Mouse (Mus musculus) myocyte (in vitro differentiated cells): Measurements from ENCODE around the gene Fyn. TPM values are rescaled to one million over a fixed set of nuclear protein-coding genes. Genes with fewer than 3 reads are reported as not detected.

ENCODE experiments used
- H3K27me3 ChIP-seq: one replicate; pipeline ENCODE4 v1.6.1; 2011; ENCODE audit not compliant: control insufficient read depth, insufficient read depth, insufficient read length
- H3K36me3 ChIP-seq: one replicate; pipeline ENCODE4 v1.6.1; 2011; ENCODE audit not compliant: control insufficient read depth, insufficient read depth
- H3K4me2 ChIP-seq: one replicate; pipeline ENCODE4 v1.6.1; 2011; ENCODE audit warnings: low read depth, control low read depth
- H3K4me3 ChIP-seq: one replicate; pipeline ENCODE4 v1.5.1; 2011; ENCODE audit warnings: mild to moderate bottlenecking, control low read depth, moderate library complexity
- H3K79me2 ChIP-seq: one replicate; pipeline ENCODE4 v1.6.1; 2011; ENCODE audit not compliant: control insufficient read depth, insufficient read depth
- H3ac ChIP-seq: one replicate; pipeline ENCODE4 v1.6.1; 2011; ENCODE audit not compliant: control insufficient read depth, insufficient read length
- CEBPB ChIP-seq: IDR thresholded peaks from 2 replicates; pipeline ENCODE4 v1.6.1; 2011; ENCODE audit warnings: mild to moderate bottlenecking, moderate library complexity; ENCODE audit not compliant: poor library complexity, insufficient read depth, severe bottlenecking
- E2F4 ChIP-seq: IDR thresholded peaks from one replicate; pipeline ENCODE4 v1.6.1; 2011; ENCODE audit warnings: mild to moderate bottlenecking, control low read depth, moderate library complexity; ENCODE audit not compliant: insufficient read depth
- MAX ChIP-seq: IDR thresholded peaks from one replicate; pipeline ENCODE4 v1.6.1; 2011; ENCODE audit warnings: low read depth, mild to moderate bottlenecking, control low read depth
- MYOD1 ChIP-seq, 3 experiments: IDR thresholded peaks; one replicate each; pipeline ENCODE4 v1.6.1; 2011; ENCODE audit warnings: control low read depth in 2 of 3, low read depth in 2 of 3, mild to moderate bottlenecking in 2 of 3, moderate library complexity in 1 of 3; ENCODE audit not compliant: insufficient read length in 2 of 3, control insufficient read depth in 1 of 3
- MYOG ChIP-seq, 3 experiments: IDR thresholded peaks; one replicate each; pipeline ENCODE4 v1.6.1; 2011; ENCODE audit warnings: control low read depth in 2 of 3, low read depth in 2 of 3, mild to moderate bottlenecking in 2 of 3; ENCODE audit not compliant: insufficient read length in 2 of 3, control insufficient read depth in 1 of 3, insufficient read depth in 1 of 3
- POLR2A ChIP-seq: IDR thresholded peaks from one replicate; pipeline ENCODE4 v1.6.1; 2011; ENCODE audit warnings: low read depth, mild to moderate bottlenecking, control low read depth, moderate library complexity; ENCODE audit not compliant: insufficient read length
- POLR2AphosphoS2 ChIP-seq: IDR thresholded peaks from one replicate; pipeline ENCODE4 v1.6.1; 2011; ENCODE audit warnings: low read depth, control low read depth; ENCODE audit not compliant: insufficient read length
- REST ChIP-seq: IDR thresholded peaks from one replicate; pipeline ENCODE4 v1.6.1; 2011; ENCODE audit warnings: mild to moderate bottlenecking, control low read depth, moderate library complexity; ENCODE audit not compliant: insufficient read depth, insufficient read length
- SRF ChIP-seq: IDR thresholded peaks from one replicate; pipeline ENCODE4 v1.6.1; 2011; ENCODE audit warnings: low read depth; ENCODE audit not compliant: control insufficient read depth, insufficient read length
- TCF12 ChIP-seq: IDR thresholded peaks from one replicate; pipeline ENCODE4 v1.6.1; 2011; ENCODE audit warnings: mild to moderate bottlenecking, control low read depth; ENCODE audit not compliant: poor library complexity, insufficient read depth, severe bottlenecking
- TCF3 ChIP-seq: IDR thresholded peaks from one replicate; pipeline ENCODE4 v1.6.1; 2011; ENCODE audit warnings: low read depth, control low read depth; ENCODE audit not compliant: insufficient read length
- USF1 ChIP-seq: IDR thresholded peaks from one replicate; pipeline ENCODE4 v1.6.1; 2011; ENCODE audit warnings: low read depth, mild to moderate bottlenecking, control low read depth, moderate library complexity
- polyA plus RNA-seq: library from polyadenylated mRNA; unstranded; fragments of >200 nt; fragmentation: generic; extraction: Trizol; gene quantifications from one replicate; pipeline ENCODE4 v1.2.1, GENCODE M21; 2012; ENCODE audit warnings: missing spikeins

Fyn gene
- polyA plus RNA-seq, 1 experiment = 148 TPM

DNA sequence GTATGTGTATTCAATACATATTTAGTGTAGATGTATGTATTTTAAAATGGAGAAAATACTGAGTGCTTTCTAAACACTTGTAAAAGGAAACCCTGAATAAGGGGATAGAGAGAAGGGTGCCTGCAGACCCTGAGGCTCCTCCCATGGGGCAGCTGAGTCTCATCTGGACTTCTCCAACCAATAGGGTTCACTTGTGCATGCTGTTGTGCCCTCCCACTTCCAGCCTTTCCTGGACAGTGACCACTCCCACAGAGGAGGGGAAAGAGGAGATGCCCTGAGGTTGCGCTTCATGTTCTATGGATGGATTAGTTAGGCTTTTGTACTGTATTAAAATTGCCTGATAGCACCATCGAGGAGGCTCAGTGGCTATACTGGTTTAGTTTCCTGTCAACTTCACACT lies 213.7 kb downstream of the Fyn start:
- Histone ChIP-seq H3K4me2 (no peak overlapping the region), H3K4me3 (no peak overlapping the region), H3K79me2 (no peaks in the 10 kb centered on the region), H3K36me3 (no peaks in the 10 kb centered on the region), H3ac (no peak overlapping the region), H3K27me3 (no peaks in the 10 kb centered on the region)
- TF ChIP-seq USF1 = no peak
- no peak for TF ChIP-seq MYOG (IDR thresholded peaks at IDR 0.05; ENCODE audit: control insufficient read depth in 1 of 3, insufficient read depth in 1 of 3, insufficient read length in 2 of 3, low read depth in 2 of 3)
- no peak for TF ChIP-seq CEBPB
- no peak for TF ChIP-seq REST
- TF ChIP-seq POLR2A = no peak
- TF ChIP-seq POLR2AphosphoS2 = no peak
- no peak for TF ChIP-seq TCF3
- no peak for TF ChIP-seq TCF12
- TF ChIP-seq SRF = no peak
- TF ChIP-seq MYOD1 (IDR thresholded peaks at IDR 0.05; ENCODE audit: control insufficient read depth in 1 of 3, insufficient read length in 2 of 3, low read depth in 2 of 3) = no peak
- TF ChIP-seq MAX = no peak
- no peak for TF ChIP-seq E2F4

DNA sequence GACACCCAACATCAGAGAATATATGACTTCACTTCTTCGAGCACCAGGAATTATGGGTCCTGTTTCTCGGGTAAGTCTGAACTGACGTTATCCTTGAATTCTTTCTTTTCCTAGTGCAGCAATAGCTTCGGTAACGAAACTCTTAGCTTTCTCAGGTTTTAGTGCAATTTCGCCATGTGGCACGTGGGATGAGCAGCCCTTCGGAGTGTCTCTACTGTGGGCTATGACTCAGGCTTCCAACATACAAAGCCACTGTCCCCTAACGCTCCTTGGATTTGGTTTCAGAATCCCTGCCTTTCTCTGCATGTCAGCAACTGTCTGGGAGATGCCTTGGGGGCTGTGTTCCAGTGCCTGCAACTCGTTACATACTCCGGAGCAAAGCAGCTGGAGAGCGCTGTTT lies 215.1 kb downstream of the Fyn start:
- Histone ChIP-seq H3K79me2 (no peaks in the 10 kb centered on the region), H3K4me3 (no peak overlapping the region), H3K27me3 (no peaks in the 10 kb centered on the region), H3K36me3 (no peaks in the 10 kb centered on the region), H3ac (no peak overlapping the region), H3K4me2 (no peak overlapping the region)
- no peak for TF ChIP-seq CEBPB

- TF ChIP-seq TCF12 (no peak), MYOD1 (IDR thresholded peaks at IDR 0.05; ENCODE audit: control insufficient read depth in 1 of 3, insufficient read length in 2 of 3, low read depth in 2 of 3) (peak in 1 of 3 experiments; percentile 56), MYOG (IDR thresholded peaks at IDR 0.05; ENCODE audit: control insufficient read depth in 1 of 3, insufficient read depth in 1 of 3, insufficient read length in 2 of 3, low read depth in 2 of 3) (peak in 1 of 3 experiments; percentile 20), CEBPB (no peak), POLR2A (no peak), POLR2AphosphoS2 (no peak), E2F4 (no peak), TCF3 (no peak), MAX (no peak), REST (no peak), SRF (no peak), USF1 (no peak)
- Histone ChIP-seq H3K36me3 (no peaks in the 10 kb centered on the region), H3K27me3 (no peaks in the 10 kb centered on the region), H3K4me2 (no peak overlapping the region), H3K4me3 (no peak overlapping the region), H3K79me2 (no peaks in the 10 kb centered on the region), H3ac (no peak overlapping the region)
Measured at GRCm38 (mm10) chr10:39587290-39587925, 218.8 kb downstream of the Fyn start.

DNA sequence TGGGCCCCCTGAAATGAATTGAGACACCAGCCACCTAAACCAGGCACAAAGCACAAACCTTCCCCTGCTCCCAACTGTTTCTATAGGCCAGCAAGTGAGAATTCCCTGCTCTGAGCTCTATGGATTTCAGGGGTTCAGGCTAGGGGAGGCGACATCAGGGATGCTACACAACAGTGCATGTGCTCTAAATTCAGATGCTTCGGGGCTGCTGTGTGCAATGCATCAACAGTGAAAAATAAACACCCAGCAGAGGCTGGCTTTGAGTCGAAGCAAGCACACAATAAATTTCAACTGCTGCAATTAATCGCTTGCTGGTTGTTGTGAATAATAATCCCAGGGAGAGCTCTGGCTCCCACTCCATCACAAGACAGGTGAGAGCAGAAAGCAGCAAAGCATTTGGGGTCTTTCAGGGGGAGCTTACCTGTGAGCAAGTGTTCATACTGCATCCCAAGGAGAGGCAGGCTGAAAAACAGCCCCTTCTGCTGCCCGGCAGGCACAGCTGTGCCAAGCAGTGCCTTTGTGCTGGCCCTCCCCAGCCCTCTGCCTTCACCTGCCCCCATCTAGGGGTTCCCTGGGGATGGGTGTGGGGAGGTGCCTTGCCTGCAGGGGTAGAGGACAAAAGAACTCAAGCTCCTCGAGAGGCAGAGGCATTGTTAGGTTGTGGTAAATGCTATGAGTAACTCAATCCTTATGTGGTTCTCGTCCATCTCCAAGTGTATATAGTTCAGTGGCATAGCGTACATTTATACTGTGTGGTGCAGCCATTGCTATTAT lies 219.5 kb downstream of the Fyn start:
- no peaks in the 10 kb centered on the region for H3K27me3 ChIP-seq
- no peak overlapping the region for H3K4me3 ChIP-seq
- no peak for TF ChIP-seq TCF12
- TF ChIP-seq USF1 = no peak
- no peak for TF ChIP-seq TCF3
- TF ChIP-seq MYOG (IDR thresholded peaks at IDR 0.05; ENCODE audit: control insufficient read depth in 1 of 3, insufficient read depth in 1 of 3, insufficient read length in 2 of 3, low read depth in 2 of 3) = peak in 1 of 3 experiments; percentile 16
- no peak for TF ChIP-seq E2F4
- no peak for TF ChIP-seq POLR2AphosphoS2
- no peak for TF ChIP-seq POLR2A
- H3K4me2 ChIP-seq = no peak overlapping the region
- no peak overlapping the region for H3ac ChIP-seq
- no peaks in the 10 kb centered on the region for H3K79me2 ChIP-seq
- H3K36me3 ChIP-seq = no peaks in the 10 kb centered on the region

GRCm38 (mm10) chr10:39589765-39590546 lies 221.3 kb downstream of the Fyn start:
- H3K4me3 ChIP-seq = no peak overlapping the region
- TF ChIP-seq MYOD1 (IDR thresholded peaks at IDR 0.05; ENCODE audit: control insufficient read depth in 1 of 3, insufficient read length in 2 of 3, low read depth in 2 of 3) (no peak), TCF3 (no peak)

More at GRCm38 (mm10) chr10:39589765-39590546, 221.3 kb downstream of the Fyn start:
- no peaks in the 10 kb centered on the region for H3K27me3 ChIP-seq
- no peaks in the 10 kb centered on the region for H3K79me2 ChIP-seq
- no peak overlapping the region for H3K4me2 ChIP-seq
- no peak overlapping the region for H3ac ChIP-seq
- H3K36me3 ChIP-seq = no peaks in the 10 kb centered on the region
